Mouse (Mus musculus) spleen, adult 2 months (tissue): ENCODE measurements around the gene H1f0.

Source experiments
- CTCF ChIP-seq: fragments of 200-500 bp; IDR thresholded peaks from 2 replicates; pipeline ENCODE4 v1.5.1; 2011; ENCODE audit warnings: mild to moderate bottlenecking, inconsistent platforms; ENCODE audit not compliant: insufficient read depth, insufficient read length, insufficient replicate concordance; ENCODE audit errors: extremely low read depth
- POLR2A ChIP-seq: fragments of 200-500 bp; IDR thresholded peaks from 2 replicates; pipeline ENCODE4 v1.6.1; 2011; ENCODE audit warnings: low read depth, low read length, inconsistent platforms

DNA sequence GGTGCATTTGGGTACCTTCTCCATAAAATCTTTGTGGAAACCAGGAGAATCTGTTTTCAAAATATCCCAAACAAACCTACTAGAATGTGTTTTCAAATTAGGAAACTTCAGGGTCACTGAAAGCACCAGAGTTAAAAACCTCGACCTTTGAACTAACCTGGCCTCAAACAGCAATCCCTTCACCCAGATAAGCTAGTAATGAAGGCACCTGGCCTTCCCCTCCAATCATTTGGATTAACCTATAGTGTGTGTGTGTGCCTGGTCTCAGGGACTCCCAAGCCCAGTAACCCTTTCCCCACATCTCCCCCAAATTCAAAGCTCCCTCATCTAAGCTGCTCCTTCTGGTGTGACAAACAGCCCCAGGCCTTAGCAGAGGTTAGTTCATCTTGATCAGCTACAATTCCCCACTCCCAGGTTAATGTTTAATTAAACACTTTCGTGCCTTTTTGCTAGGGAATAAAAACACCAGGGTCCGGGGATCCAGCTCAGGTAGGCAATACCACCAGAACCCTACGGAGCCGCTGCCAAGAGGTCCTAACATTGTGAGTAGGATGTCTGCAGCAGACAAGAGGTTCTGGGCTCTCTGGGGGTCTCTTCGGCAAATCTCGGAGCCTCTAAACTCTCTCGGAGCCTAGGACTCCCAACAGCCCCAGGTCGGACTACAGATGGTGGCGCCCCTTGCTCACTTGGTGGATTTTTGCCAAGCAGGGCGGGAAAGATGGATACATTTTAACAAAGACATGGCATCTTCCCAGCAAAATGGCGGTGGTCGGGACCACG is 1.5 kb upstream of the H1f0 start:
- TF ChIP-seq POLR2A = no peak
- no peak for TF ChIP-seq CTCF
